Mouse (Mus musculus) heart, embryonic 10.5 days (tissue): ENCODE results near the gene Tmem26. TPM values are rescaled to one million over a fixed set of nuclear protein-coding genes. Genes with fewer than 3 reads are reported as not detected.

Source experiments
- DNase-seq: peaks from one replicate; pipeline ENCODE4 v3.0.0-alpha.2; 2017; ENCODE audit warnings: low spot score
- H3K27ac ChIP-seq: fragments of 300-500 bp; sonication (generic); 2 replicates; pipeline ENCODE4 v1.5.1; 2016; ENCODE audit warnings: mild to moderate bottlenecking
- H3K27me3 ChIP-seq: fragments of 300-500 bp; sonication (generic); 2 replicates; pipeline ENCODE4 v1.6.1; 2016; ENCODE audit warnings: mild to moderate bottlenecking; ENCODE audit not compliant: poor library complexity, insufficient read depth, severe bottlenecking
- H3K36me3 ChIP-seq: fragments of 300-500 bp; sonication (generic); 2 replicates; pipeline ENCODE4 v1.6.1; 2016; ENCODE audit warnings: mild to moderate bottlenecking, moderate library complexity
- H3K4me1 ChIP-seq: fragments of 300-500 bp; sonication (generic); 2 replicates; pipeline ENCODE4 v1.6.1; 2016; ENCODE audit warnings: mild to moderate bottlenecking
- H3K4me3 ChIP-seq: fragments of 300-500 bp; sonication (generic); 2 replicates; pipeline ENCODE4 v1.5.1; 2016; ENCODE audit warnings: mild to moderate bottlenecking, moderate library complexity
- H3K9me3 ChIP-seq: fragments of 300-500 bp; sonication (generic); 2 replicates; pipeline ENCODE4 v1.6.1; 2016; ENCODE audit warnings: mild to moderate bottlenecking, moderate library complexity
- WGBS: fragments of 180-500 bp; shearing (Covaris S2); methylation state at CpG from one replicate; pipeline ENCODE4 v1.1.7; 2016; 5-methylcytosine and 5-hydroxymethylcytosine counted together
- polyA plus RNA-seq: library from polyadenylated mRNA; unstranded; fragments of >200 nt; fragmentation: Nextera tagmentation; extraction: Ambion mirVana; gene quantifications from 2 replicates; pipeline ENCODE4 v1.2.1, GENCODE M21; 2016

Gene Tmem26
- polyA plus RNA-seq: 1.8 and 4.0 TPM in 2 replicates

DNA sequence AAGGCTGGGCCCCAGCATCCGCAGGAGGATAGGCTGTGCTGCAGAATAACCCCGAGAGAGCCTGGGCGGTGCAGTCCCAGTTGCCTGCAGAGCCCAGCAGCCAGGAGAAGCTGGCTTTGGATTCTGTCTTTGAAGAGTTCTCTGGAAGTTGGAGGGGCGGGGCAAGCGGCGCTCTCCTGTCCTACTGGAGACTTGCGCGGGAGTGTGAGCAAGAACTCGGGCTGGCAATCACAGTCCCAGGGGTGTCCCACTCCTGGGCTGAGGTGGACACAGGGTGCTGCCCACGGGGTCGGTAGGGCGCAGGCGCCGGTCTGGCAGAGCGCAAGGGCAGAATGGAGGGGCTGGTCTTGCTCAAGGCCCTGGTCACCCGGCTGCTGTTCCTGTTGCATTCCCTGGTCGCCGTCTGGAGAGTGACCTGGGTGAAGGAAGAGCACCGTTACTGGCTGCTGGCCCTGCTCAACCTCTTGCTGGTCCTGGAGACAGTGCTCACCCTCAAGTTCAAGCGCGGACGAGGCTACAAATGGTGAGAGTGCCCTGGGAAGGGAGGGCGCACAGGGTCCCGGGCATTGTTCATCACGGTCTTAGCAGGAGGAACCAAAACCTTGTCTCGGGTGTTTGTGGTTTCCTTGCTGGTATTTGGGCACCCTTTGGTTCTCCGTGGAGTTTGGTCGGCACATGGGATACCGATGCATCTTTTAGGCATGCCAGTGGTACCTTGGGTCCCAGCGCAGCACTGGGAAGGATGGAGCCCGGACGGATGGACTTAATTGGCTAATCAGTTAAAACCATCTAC is at the start of gene Tmem26:
Tmem26 (plus strand) TSS at position 79 of the 793 bp plus-strand sequence.
- WGBS: under 1% methylated on average over 32 of the region's 32 CpGs
- H3K27ac ChIP-seq: peak within 1 kb of the TSS; percentile 80
- peaks cover 8% of the 10 kb centered on the region for H3K27me3 ChIP-seq
- no peaks in the 10 kb centered on the region for H3K36me3 ChIP-seq
- H3K4me1 ChIP-seq: peaks cover 19% of the 10 kb centered on the region
- H3K9me3 ChIP-seq: no peaks in the 10 kb centered on the region
- peak; percentile 76 for DNase-seq
- peak within 1 kb of the TSS; percentile 69 for H3K4me3 ChIP-seq

DNA sequence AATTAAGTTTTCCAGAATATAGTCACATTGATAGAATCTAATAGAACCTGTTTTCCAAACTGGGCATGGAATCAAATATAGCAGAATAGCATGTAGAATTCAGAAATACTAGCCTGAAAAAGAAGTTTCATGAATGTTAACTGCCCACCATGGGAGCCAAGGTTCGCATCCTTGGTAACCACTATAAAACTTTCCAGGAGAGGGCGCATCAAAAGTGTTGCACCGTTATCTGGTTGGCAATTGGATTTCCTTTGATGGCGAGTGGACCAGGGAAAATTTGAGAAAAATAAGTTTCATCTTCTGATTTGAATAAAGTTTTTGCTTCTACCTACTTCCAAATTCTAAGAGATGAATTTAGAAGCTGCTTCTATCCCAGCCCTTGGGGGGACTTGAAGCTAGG is 44.8 kb upstream of the Tmem26 start:
- Histone ChIP-seq H3K27ac (no peak overlapping the region), H3K36me3 (no peaks in the 10 kb centered on the region), H3K27me3 (no peaks in the 10 kb centered on the region), H3K4me1 (no peaks in the 10 kb centered on the region), H3K9me3 (no peaks in the 10 kb centered on the region), H3K4me3 (no peak overlapping the region)
- no peak for DNase-seq
- WGBS: 55% methylated on average over 4 of the region's 4 CpGs

DNA sequence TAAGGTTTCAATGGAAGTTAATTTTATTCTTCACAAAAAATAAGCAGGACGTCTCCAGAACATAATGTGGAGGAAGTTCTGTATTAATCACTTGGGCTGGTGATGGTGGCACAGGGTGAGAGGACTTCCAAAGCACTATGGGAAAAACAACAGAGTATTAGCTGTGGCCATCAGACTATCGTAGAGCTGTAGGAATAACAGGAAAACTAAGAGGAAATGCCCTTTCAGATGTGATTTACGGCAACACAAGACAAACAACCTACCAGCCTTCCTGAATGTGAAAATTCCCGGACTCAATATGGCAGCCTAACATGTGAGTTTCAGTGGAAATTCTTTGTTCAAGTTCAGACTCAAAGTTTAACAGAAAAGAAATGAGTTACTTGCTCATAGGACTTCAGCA is 42.2 kb upstream of the Tmem26 start:
- H3K36me3 ChIP-seq: no peaks in the 10 kb centered on the region
- 61% methylated on average over 4 of the region's 4 CpGs for whole genome bisulfite sequencing
- no peaks in the 10 kb centered on the region for H3K27me3 ChIP-seq
- no peaks in the 10 kb centered on the region for H3K9me3 ChIP-seq
- no peaks in the 10 kb centered on the region for H3K4me1 ChIP-seq
- no peak overlapping the region for H3K27ac ChIP-seq
- no peak overlapping the region for H3K4me3 ChIP-seq
- no peak for DNase-seq

DNA sequence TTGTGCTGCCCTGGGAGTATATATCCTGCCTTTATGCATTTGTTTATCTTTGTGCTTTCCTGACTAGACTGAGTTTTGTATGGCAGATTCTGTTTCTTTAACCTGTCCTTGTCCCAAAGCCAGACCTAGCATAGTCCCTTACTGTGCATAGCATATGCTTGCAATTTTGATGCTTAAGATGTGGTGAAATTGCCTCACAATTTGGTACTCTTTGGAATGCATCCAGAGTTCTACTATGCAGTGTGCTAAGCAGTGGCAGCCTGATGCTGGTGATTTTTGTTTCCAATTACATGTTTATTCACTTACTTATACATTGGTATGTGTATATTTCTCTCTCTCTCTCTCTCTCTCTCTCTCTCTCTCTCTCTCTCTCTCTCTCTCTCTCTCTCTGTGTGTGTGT is 37.9 kb upstream of the Tmem26 start:
- DNase-seq: no peak
- Histone ChIP-seq H3K27ac (no peak overlapping the region), H3K36me3 (no peaks in the 10 kb centered on the region), H3K9me3 (no peaks in the 10 kb centered on the region), H3K4me3 (no peak overlapping the region), H3K4me1 (no peaks in the 10 kb centered on the region), H3K27me3 (no peaks in the 10 kb centered on the region)

DNA sequence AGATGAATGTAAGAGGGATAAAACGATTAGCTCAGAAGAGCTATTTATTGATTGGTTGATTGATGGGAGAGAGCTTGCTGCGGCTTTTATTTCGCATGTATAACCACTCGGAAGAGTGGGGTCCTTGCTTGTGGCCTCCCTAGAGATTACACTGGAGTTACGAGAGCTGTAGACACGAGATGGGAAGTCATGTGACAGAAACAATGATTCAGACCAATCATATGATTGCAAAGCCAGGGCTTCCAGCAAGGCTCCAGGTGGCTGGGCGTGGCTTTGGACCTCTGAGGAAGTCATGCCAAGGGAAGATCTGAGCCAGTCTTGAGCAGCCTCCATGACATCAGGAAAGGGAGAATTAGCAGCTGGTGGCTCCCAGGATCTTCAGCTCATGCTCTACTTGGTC is 32.3 kb upstream of the Tmem26 start:
- H3K27me3 ChIP-seq: no peaks in the 10 kb centered on the region
- H3K4me3 ChIP-seq: no peak overlapping the region
- WGBS: 82% methylated on average over 7 of the region's 7 CpGs
- H3K4me1 ChIP-seq: no peaks in the 10 kb centered on the region
- no peaks in the 10 kb centered on the region for H3K36me3 ChIP-seq
- H3K9me3 ChIP-seq: no peaks in the 10 kb centered on the region
- no peak overlapping the region for H3K27ac ChIP-seq
- DNase-seq: no peak

DNA sequence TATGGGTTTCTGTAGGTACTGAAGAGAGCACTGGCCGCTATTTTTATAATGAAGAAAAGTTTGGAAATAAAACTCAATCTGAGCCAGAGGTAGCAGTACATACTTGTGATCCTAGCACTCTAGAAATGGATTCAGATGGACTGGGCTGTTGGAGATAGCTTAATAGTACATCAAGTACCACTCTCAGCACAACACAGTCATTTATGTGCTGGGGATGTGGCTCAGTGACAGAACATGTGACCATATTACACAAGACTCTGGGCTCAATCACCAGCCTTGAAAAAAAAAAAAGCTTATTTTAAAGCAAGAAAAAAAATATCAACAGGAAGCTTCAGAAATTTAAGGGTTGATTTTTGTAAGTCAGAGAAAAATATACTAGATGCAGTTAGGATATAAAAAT is 31.0 kb upstream of the Tmem26 start:
- no peak overlapping the region for H3K4me3 ChIP-seq
- no peaks in the 10 kb centered on the region for H3K27me3 ChIP-seq
- H3K36me3 ChIP-seq: no peaks in the 10 kb centered on the region
- DNase-seq: no peak
- H3K27ac ChIP-seq: no peak overlapping the region
- H3K9me3 ChIP-seq: no peaks in the 10 kb centered on the region
- WGBS: 68% methylated on average over 1 of the region's 1 CpGs
- H3K4me1 ChIP-seq: no peaks in the 10 kb centered on the region

DNA sequence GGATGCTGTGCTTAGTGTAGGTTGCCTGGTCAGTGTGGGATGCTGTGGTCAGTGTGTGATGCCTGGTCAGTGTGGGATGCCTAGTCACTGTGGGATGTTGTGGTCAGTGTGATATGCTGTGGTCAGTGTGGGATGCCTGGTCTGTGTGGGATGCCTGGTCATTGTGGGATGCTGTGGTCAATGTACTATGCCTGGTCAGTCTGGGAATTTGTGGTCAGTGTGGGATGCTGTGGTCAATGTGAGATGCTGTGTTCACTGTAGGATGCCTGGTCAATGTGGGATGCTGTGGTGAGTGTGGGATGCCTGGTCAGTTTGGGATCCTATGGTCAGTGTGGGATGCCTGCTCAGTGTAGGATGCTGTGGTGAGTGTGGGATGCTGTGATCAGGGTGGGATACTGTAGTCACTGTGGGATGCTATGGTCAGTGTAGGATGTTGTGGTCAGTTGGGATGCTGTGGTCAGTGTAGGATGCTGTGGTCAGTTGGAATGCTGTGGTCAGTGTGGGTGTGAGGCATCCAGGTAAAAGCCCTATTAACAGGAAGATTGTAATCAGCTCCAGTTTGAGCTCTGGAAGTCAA is 27.6 kb upstream of the Tmem26 start:
- H3K4me1 ChIP-seq: no peaks in the 10 kb centered on the region

DNA sequence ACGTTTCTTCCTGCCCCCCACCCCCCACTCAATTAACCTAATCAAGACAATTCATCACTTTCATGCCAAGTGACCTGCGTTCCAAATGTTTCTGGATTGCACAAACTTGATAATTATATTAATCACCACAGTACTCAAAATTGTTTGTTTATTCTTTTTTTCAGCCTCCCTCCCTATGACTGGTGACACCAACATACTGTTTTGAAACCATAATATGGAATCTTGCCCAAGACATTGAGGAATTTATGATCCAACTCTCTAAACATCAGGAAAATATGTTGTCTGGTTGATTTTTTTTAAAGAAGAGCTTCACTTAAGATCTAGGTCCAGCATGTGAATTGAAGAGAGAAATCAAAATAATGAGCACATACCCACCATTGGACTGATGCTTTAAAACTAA is 19.2 kb upstream of the Tmem26 start:
- no peak for DNase-seq

More for the DNA sequence above, 27.6 kb upstream of the Tmem26 start:
- Histone ChIP-seq H3K27ac (no peak overlapping the region), H3K9me3 (no peaks in the 10 kb centered on the region), H3K27me3 (no peaks in the 10 kb centered on the region), H3K4me3 (no peak overlapping the region), H3K36me3 (no peaks in the 10 kb centered on the region)
- no peak for DNase-seq

DNA sequence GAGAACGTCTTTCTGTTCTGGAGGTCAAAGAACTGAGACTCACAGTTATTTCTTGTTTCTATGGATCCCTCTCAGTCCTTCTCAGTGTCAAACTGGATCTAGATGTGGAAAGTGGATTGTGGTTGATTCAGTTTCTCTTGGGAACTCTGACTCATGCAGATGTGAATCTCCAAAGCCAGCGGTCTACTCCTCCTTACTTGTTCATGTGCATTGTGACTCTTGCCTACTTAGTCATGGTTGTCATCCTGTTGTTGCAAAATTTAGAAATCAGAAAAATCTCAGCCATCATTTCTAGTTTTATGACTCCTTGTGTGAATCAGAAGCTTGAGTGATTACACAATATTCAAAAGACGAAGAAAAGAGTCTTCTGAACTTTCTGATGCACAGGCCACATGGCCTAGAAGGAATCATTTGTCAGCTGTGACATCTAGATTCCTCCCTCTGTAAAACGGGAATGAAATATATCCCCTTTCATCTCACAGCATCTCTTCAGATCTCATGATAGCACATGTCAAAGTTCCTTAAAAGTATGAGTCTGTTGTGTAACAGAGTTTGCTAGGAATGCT is 17.9 kb upstream of the Tmem26 start:
- Histone ChIP-seq H3K9me3 (no peaks in the 10 kb centered on the region), H3K27me3 (no peaks in the 10 kb centered on the region), H3K4me3 (no peak overlapping the region), H3K36me3 (no peaks in the 10 kb centered on the region), H3K27ac (no peak overlapping the region), H3K4me1 (no peaks in the 10 kb centered on the region)
- DNase-seq: no peak
- WGBS: 76% methylated on average over 4 of the region's 4 CpGs

More for the DNA sequence above, 19.2 kb upstream of the Tmem26 start:
- Histone ChIP-seq H3K27me3 (no peaks in the 10 kb centered on the region), H3K4me1 (no peaks in the 10 kb centered on the region), H3K9me3 (no peaks in the 10 kb centered on the region), H3K4me3 (no peak overlapping the region), H3K27ac (no peak overlapping the region), H3K36me3 (no peaks in the 10 kb centered on the region)
- WGBS: 64% methylated on average over 2 of the region's 2 CpGs

DNA sequence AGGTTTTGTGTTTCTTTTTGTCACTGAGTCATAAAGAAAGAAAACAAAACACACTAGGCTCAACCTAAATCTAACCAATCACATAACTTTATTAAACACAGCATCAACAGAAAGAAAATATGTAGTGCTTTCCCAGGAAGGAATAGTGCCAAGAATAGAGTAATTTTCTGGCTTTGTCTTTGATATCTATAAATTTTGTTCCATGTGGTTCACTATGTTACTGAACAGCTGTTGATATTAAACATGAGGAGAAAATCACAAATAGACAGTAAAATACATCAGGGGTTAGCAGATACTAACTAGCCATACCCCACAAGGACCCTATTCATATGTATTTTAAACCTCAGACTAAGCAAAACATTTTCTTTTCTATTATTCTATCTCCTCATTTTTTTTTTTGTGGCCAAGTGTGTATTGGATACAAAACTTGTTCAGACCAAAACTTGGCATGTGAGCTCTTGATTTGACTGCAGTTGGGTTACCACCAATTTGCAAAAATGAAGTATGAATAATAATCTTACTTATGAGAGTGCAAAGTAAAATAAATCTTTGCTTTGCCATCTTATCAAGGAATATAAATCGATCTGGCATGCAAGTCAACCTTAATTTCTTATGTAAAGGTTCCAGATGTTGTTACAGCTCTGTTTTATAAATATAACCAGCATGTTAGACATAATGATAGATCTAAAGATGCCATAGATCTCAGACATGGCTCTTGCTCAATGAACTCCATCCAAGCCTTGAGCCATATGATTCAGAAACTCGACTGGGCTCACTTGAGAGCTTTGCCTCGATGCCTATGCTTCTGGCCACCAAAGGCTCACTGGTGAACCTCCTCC is 16.2 kb upstream of the Tmem26 start:
- WGBS: 73% methylated on average over 3 of the region's 3 CpGs
- Histone ChIP-seq H3K27ac (no peak overlapping the region), H3K4me1 (no peaks in the 10 kb centered on the region), H3K9me3 (no peaks in the 10 kb centered on the region), H3K4me3 (no peak overlapping the region), H3K36me3 (no peaks in the 10 kb centered on the region), H3K27me3 (no peaks in the 10 kb centered on the region)
- DNase-seq: no peak

DNA sequence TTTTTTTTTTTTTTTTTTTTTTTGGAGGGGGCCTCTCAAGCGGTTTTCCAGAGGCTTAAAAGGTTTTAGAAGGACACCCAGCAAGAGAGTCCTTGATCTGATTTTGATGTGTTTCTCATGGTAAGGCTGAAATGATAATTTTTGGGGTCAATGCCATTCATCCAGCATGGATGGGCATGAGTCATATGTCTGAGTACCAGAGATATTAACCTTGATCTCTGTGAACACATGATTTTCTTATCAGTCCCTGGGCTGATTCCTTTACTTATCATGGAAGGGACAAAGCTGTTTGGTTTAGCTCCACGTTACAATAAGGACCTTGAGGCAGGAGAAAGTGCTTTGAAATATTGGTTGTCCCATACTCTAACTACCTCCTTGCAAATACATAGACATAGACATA is 10.5 kb upstream of the Tmem26 start:
- Histone ChIP-seq H3K36me3 (no peaks in the 10 kb centered on the region), H3K4me3 (no peak overlapping the region), H3K4me1 (peaks cover 3% of the 10 kb centered on the region; the same call in 1 of the 2 replicates), H3K27ac (no peak overlapping the region), H3K27me3 (no peaks in the 10 kb centered on the region), H3K9me3 (no peaks in the 10 kb centered on the region)
- WGBS: 41% methylated on average over 2 of the region's 2 CpGs
- DNase-seq: no peak

DNA sequence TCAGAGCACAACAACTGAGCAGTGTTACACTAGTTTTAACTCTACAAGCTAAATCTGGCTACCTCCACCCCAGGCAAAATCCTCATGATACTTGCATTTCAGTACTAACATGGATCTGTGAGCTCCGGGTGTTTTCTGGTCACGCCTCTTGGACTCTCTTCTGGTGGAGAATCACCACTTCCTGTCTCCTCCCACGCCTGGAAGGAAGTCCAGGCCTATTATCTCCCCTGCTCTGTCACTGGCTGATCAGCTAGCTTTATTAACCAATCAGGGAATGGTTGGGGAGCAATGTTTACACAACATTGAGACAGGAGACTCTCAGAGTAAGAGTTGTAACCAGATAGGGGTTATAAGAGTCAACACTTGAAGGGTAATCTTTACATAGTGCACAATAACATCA is 9.1 kb upstream of the Tmem26 start:
- Histone ChIP-seq H3K36me3 (no peaks in the 10 kb centered on the region), H3K27me3 (no peaks in the 10 kb centered on the region), H3K4me3 (no peak overlapping the region), H3K27ac (no peak overlapping the region), H3K4me1 (peaks cover 3% of the 10 kb centered on the region; the same call in 1 of the 2 replicates), H3K9me3 (no peaks in the 10 kb centered on the region)
- WGBS: 80% methylated on average over 3 of the region's 3 CpGs
- DNase-seq: no peak

DNA sequence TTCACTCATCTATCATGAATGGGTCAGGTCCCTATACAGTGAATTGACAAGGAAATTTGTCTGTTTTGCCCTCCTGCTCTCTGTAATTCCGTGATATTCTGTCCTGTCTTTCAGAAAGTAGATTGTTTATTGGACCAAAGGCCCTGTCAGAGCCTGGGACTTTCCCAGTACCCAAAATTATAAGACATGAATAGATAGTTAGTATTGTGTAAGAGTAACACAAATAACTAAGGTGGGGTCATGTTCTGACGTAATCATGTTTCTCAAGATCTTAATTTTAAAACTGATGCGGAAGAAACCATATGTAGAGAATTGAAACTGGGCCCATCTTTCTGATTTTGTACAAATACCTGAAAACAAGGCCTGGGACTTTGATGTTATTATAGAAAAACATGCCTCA is 8.1 kb upstream of the Tmem26 start:
- Histone ChIP-seq H3K4me1 (peaks cover 3% of the 10 kb centered on the region; the same call in 1 of the 2 replicates), H3K4me3 (no peak overlapping the region), H3K27me3 (no peaks in the 10 kb centered on the region), H3K27ac (no peak overlapping the region), H3K9me3 (no peaks in the 10 kb centered on the region), H3K36me3 (no peaks in the 10 kb centered on the region)
- DNase-seq: no peak
- 81% methylated on average over 3 of the region's 3 CpGs for WGBS
